Mouse (Mus musculus) brain, adult 2 months (tissue): ENCODE measurements around the gene St3gal4.

Source experiments
- DNase-seq: peaks from one replicate; pipeline ENCODE4 v3.0.0; 2011; ENCODE audit warnings: low read depth, low spot score

St3gal4 gene

GRCm38 (mm10) chr9:35016762-35017161 is 102.3 kb downstream of the St3gal4 start:
- peak; percentile 76 for DNase-seq

DNA sequence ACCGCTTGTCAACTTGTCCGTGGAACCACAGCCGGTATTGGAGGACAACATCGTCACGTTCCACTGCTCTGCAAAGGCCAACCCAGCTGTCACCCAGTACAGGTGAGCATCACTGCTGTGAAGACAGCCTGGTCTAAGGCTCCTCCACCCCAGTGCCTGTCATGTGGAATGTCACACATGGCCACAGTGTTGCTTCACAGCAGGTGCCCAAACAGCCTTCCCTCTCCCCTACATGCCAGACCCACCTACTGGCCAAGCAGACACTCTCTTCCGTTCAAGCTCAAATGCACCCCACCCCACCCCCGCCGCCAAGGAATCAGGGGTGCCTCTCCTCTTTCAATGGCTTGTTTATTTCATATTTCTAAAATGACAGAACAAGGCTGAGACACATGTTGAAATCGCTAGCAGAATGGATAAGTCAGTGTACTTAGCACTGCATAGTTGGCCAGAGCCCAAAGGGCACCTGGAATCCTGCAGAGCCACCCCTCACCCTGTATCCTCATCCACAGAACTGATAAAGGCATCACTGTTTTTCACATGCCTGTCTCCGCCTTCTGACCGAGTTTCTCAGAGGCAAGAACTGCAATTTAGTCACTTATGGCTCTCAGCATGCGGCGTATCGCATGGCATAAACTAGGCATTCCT is 111.2 kb downstream of the St3gal4 start:
- DNase-seq, result no peak

DNA sequence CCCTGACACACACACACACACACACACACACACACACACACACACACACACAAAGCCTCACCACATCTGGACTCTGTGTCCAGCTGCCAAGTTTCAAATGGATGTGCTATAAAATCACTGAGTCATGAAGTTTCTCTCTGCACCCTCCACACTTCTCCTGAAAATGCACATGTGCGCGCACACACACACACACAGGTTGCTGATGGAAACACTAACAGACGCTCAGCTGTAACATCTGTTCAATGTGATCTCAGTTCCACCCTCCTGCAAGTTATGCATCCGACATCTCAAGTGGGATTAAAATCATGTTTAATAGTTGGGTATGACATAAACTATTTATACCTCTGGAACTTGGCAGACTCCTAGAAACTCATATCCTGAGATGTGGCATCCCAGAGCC is 115.0 kb downstream of the St3gal4 start:
- no peak for DNase-seq

DNA sequence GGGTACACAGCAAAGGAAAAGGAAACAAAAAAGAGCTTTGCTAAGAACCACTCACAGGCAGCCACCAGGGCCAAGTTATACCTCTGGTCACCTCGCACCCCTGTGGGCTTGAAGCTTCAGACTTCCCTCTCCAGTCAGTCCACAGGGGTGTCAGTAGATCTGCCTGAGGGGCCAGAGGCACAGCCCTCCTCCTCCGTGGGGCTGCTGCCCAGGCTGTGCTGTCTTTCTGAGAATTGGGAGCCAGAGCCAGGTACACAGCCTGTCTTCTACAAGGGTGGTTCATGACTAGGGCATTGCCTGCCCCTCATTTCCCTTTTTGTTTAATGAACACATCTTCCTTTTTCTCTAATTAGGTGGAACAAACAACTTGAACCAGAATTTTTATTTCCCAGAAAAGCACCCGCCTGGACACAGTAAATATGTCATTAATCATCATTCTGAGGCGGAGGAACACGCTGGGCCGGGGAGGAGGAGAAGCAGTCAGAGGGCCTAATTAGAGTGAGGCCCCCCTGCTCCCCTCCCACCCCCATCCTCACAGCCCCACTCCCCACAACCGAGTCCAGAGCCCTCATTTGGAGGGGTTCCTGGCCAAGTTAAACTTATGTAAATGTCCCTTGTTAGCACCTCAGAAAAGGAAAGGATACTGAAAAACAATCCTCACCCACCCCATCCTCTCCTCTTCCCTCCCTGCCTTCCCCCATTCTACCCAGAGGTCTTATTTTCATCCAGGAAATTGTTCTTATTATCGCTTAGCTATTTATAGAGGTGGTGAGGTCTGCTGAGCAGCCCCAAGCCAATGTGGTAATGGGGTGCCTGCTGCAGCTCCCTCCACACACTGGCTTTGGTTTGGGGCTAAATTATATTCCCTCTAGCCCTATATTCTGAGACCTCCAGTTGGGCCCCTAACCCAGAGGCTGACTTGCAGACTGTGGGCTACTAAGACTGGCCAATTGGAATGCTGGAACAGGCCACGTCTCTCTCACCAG is 120.9 kb downstream of the St3gal4 start:
- no peak for DNase-seq
